Mouse (Mus musculus) megakaryocyte, embryonic 14.5 days (primary cell): ENCODE results near the gene Ercc1. TPM values are rescaled to one million over a fixed set of nuclear protein-coding genes. Genes with fewer than 3 reads are reported as not detected.

Experiments used
- H3K27me3 ChIP-seq: replicated peaks from 2 replicates; pipeline ENCODE3; 2012; ENCODE audit warnings: inconsistent platforms
- H3K36me3 ChIP-seq: replicated peaks from 2 replicates; pipeline ENCODE3; 2012; ENCODE audit warnings: low read length, inconsistent platforms, mixed read lengths
- H3K4me1 ChIP-seq: 2 replicates; pipeline ENCODE4 v1.6.1; 2012; ENCODE audit warnings: inconsistent platforms
- H3K4me3 ChIP-seq: replicated peaks from 2 replicates; pipeline ENCODE3; 2012; ENCODE audit warnings: moderate library complexity, mild to moderate bottlenecking, inconsistent platforms
- H3K9me3 ChIP-seq: 2 replicates; pipeline ENCODE4 v1.6.1; 2012; ENCODE audit warnings: inconsistent platforms
- FLI1 ChIP-seq: IDR thresholded peaks from 2 replicates; pipeline ENCODE4 v1.6.1; 2012; ENCODE audit warnings: low read length, inconsistent platforms, mixed read lengths
- GATA1 ChIP-seq: IDR thresholded peaks from 3 replicates; pipeline ENCODE4 v1.6.1; 2012; ENCODE audit warnings: mixed read lengths, low read length, inconsistent platforms, borderline replicate concordance
- polyA plus RNA-seq: library from polyadenylated mRNA; stranded (reverse); fragments of >175 nt; gene quantifications from 2 replicates; pipeline ENCODE4 v1.2.3, GENCODE M21; 2012; ENCODE audit warnings: low replicate concordance; ENCODE audit not compliant: insufficient read depth

The Ercc1 gene
- polyA plus RNA-seq, 1 experiment = 52.2 TPM

DNA sequence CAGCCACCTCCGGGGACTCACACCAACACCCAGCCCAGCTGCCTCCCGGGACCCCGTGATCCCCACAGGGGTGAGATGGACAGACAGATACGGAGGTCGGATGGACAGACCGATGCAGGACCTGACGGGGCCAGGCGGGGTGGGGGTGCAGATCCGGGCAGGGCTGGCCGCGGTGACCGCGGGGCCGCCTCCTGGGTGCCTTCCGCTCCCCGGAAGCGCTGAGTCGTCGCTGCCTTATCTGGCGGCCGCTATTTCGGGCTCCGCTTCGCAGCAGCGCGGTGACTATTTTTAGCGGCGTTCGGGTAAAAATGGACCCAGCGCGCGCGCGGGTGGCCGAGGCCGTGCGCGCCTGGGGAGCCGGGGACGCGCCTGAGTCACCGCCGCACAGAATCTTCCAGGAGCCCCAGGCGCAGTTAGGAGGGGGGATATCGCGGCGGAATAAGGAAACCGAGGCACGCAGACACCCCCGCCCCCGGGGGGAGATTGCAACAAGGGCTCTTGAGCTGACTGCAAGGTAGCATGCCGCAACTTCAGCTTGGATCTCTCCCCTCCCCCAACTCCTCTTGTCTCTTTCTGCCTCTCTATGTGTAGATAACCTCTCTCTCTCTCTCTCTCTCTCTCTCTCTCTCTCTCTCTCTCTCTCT is 11.7 kb upstream of the Ercc1 start:
- Histone ChIP-seq H3K27me3 (no peaks in the 10 kb centered on the region), H3K4me1 (peaks cover 88% of the 10 kb centered on the region), H3K4me3 (peak overlapping the region; percentile 93), H3K36me3 (peaks cover 17% of the 10 kb centered on the region), H3K9me3 (peaks cover 6% of the 10 kb centered on the region; the same call in 1 of the 2 replicates)
- peak; percentile 86 for TF ChIP-seq GATA1
- 0 out of 2 replicates have a peak, but pooled peaks have one; percentile 28 for TF ChIP-seq FLI1

DNA sequence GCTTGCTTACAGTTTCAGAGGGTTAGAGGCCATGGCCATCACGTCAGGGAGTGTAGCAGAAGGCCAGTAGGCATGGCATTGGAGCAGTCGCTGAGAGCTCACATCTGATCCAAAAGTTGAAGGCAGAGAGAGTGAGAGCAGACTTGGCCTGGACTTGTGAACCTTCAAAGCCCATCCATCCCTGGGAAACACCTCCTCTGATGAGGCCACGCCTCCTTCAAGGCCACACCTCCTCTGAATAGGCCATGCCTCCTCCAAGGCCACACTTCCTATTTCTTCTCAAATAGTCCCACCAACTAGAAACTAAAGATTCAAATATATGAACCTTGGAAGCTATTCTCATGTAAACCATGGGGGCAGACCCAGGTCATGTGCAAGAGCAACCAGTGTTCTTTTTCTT is 9.0 kb upstream of the Ercc1 start:
- peaks cover 28% of the 10 kb centered on the region for H3K36me3 ChIP-seq
- no peaks in the 10 kb centered on the region for H3K9me3 ChIP-seq
- H3K4me3 ChIP-seq = peak overlapping the region; percentile 89
- no peaks in the 10 kb centered on the region for H3K27me3 ChIP-seq
- TF ChIP-seq FLI1 (no peak), GATA1 (no peak)
- H3K4me1 ChIP-seq = peaks cover 82% of the 10 kb centered on the region

DNA sequence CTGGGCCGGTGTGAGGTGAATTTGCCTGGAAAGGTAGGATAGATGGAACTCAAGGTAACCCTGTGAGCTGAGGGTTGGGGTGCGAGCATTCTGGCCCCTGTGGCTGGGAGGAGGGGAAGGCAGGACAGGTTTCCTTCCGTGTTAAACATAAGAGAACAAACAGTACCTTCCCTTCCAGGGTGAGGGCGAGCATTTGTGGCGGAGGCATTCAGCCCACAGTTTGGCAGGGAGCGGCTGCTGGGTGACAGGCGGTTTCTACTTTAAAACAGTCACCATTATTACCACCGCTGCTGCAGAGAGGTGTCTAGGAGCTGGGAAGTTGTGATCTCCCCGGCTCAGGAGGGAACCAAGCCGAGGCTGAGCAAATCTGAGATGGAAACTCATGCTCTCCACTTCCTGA is 7.5 kb upstream of the Ercc1 start:
- TF ChIP-seq GATA1 = no peak
- no peak for TF ChIP-seq FLI1
- H3K27me3 ChIP-seq = peaks cover 13% of the 10 kb centered on the region
- peaks cover 80% of the 10 kb centered on the region for H3K4me1 ChIP-seq
- H3K9me3 ChIP-seq = no peaks in the 10 kb centered on the region
- peak overlapping the region; percentile 30 for H3K4me3 ChIP-seq
- peaks cover 28% of the 10 kb centered on the region for H3K36me3 ChIP-seq

DNA sequence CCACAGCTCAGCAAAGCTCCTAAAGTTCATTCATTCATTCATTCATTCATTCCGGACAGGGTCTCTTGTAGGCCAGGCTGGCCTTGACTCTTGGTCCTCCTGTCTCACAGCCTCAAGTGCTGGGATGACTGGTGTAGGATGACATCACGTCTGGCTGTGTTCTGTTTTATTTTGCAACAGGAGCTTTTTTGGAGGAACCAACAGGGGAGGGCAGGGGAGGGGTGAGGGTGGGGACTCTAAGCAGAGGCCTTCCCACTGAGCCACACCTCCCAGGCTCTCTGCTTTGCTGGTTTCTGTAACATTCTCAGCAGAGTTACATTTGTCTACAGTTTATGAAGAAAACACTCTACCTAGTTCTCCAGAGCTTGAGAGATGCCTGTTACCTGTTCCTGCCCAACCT is 6.5 kb upstream of the Ercc1 start:
- Histone ChIP-seq H3K4me3 (no peak overlapping the region), H3K9me3 (no peaks in the 10 kb centered on the region), H3K36me3 (peaks cover 28% of the 10 kb centered on the region), H3K4me1 (peaks cover 83% of the 10 kb centered on the region), H3K27me3 (peaks cover 17% of the 10 kb centered on the region)
- TF ChIP-seq GATA1 = no peak

DNA sequence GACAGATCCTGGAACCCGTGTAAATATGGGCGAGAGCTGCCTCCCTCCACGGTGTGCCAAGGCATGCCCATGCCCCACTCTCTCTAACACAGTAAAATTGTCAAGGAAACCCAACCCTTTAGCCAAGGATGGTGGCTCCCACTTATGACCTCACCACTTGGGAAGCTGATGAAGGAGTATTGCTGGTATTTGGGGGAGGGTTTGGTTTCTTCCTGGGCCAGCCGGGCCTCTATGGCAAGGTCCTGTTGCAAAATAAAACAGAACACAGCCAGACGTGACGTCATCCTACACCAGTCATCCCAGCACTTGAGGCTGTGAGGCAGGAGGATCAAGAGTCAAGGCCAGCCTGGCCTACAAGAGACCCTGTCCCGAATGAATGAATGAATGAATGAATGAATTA is 6.0 kb upstream of the Ercc1 start:
- Histone ChIP-seq H3K9me3 (no peaks in the 10 kb centered on the region), H3K36me3 (peaks cover 28% of the 10 kb centered on the region), H3K4me3 (no peak overlapping the region), H3K4me1 (peaks cover 85% of the 10 kb centered on the region), H3K27me3 (peaks cover 17% of the 10 kb centered on the region)
- no peak for TF ChIP-seq FLI1
- no peak for TF ChIP-seq GATA1

DNA sequence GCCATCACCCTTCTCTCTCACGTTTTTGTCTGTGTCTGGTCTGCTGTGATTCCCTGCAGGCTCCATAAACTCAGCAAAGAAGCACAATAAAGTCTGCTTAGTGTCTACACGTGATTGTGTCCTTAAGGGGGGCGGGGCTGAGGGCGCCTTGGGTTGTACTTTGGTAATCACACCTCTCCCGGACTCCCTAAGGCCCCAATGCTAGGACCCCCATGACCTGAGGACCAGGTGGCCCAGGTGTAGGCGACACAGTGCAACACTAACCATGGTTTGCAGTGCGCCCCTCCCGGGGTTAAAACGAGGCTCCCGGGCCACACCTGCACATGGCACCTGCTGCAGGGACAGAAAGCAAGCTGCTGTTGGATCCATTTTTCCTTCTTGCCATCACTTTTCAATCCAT is 3.3 kb upstream of the Ercc1 start:
- Histone ChIP-seq H3K9me3 (no peaks in the 10 kb centered on the region), H3K4me3 (no peak overlapping the region), H3K36me3 (peaks cover 23% of the 10 kb centered on the region), H3K4me1 (peaks cover 85% of the 10 kb centered on the region), H3K27me3 (peaks cover 17% of the 10 kb centered on the region)
- no peak for TF ChIP-seq FLI1
- no peak for TF ChIP-seq GATA1

DNA sequence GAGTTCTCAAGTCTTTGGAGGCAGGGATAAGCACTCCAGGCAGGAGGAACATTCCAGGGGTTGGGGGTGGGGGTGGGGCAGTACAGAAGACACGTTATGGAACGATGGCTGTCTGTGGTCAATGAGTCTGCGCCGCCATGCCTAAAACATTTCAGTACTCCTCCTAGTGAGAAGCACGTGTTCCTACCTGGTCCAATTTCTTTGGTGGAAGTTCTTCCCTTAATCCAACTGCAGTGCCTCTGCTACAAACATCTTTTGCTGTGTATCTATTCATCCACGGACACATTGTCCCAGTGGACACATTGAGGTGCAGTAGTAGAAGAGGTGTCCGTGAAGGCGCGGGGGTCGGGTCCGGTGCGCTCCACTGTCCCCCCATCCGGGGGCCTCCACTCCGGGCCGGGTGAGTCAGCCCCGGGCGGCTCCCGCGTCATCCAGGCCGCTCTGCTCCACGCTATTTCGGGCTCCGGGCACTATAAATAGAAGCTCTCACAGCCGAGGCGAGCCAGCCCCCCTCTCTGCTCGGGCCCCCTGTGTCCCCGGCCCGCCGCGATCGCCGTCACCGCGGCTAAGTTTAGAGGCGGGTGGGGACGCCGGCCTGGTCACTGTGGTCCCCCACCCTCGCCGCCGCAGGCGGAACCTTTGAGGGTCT is 2.7 kb upstream of the Ercc1 start:
- peaks cover 20% of the 10 kb centered on the region for H3K36me3 ChIP-seq
- H3K4me1 ChIP-seq = peaks cover 79% of the 10 kb centered on the region
- TF ChIP-seq FLI1 (no peak), GATA1 (no peak)
- no peaks in the 10 kb centered on the region for H3K9me3 ChIP-seq
- H3K4me3 ChIP-seq = peak overlapping the region; percentile 90
- H3K27me3 ChIP-seq = peaks cover 17% of the 10 kb centered on the region

DNA sequence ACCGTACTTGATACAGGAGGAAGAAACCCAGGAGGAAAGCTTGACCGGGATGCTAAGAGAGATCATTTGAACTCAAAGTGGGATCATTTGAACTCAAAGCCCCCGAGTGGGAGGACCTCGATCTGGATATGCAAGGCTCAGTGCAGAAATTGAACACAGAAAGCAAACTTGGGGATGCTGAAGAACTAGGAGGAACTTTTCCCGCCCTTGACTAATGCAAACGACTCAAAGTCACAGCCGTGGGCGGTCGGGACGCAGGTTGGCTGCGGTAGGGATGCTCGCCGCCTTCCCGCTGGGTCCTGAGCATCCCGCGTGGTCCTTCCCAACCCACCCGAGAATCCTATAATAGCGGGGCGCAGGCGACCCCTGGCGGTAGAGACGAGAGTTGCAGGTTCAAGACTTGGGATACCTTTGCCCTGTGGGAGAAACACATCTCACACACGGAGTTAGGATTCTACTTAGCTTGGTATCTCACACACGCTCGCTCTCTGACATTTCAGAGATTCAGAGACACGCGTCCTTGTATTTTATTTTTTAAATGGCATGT is 2.0 kb upstream of the Ercc1 start:
- peaks cover 14% of the 10 kb centered on the region for H3K36me3 ChIP-seq
- TF ChIP-seq FLI1 (no peak), GATA1 (no peak)
- peaks cover 72% of the 10 kb centered on the region for H3K4me1 ChIP-seq
- peak overlapping the region; percentile 90 for H3K4me3 ChIP-seq
- peaks cover 17% of the 10 kb centered on the region for H3K27me3 ChIP-seq
- no peaks in the 10 kb centered on the region for H3K9me3 ChIP-seq

DNA sequence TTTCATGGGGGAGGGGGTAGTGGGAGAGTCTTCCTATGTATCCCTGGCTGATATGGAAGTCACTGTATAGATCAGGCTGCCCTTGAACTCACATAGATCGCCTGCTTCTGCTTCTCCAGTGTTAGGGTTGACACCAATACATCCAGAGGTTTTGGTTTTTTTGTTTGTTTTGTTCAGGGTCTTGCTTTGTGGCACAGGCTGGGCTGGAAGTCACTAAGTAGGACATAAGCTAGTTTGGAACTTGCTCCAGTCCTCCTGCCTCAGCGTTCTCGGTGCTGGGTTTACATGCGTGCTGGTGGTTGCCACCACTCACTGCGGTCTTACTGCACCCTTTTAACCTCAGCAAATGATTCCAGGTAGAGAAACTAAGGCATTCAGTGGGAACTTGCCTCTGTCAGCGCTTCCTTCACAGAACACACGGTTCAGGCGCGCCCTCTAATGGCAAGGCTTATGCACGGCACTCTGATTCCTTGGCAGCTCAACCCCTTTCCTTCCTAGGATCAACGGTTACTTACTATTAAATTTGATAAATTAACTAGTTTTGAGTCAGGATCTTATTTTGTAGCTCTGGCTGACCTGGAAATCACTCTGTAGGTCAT is 1.3 kb upstream of the Ercc1 start:
- H3K4me3 ChIP-seq = peak overlapping the region; percentile 90
- peaks cover 65% of the 10 kb centered on the region for H3K4me1 ChIP-seq
- TF ChIP-seq FLI1 = no peak
- no peak for TF ChIP-seq GATA1
- no peaks in the 10 kb centered on the region for H3K9me3 ChIP-seq
- peaks cover 17% of the 10 kb centered on the region for H3K27me3 ChIP-seq
- peaks cover 11% of the 10 kb centered on the region for H3K36me3 ChIP-seq
